Mouse (Mus musculus): ENCODE measurements around the gene 1700008O03Rik. TPM values are rescaled to one million over a fixed set of nuclear protein-coding genes. Genes with fewer than 3 reads are reported as not detected.

Gene 1700008O03Rik
- polyA plus RNA-seq (2021; fragmentation: Nextera tagmentation): 1.5 and 2.1 TPM in 2 replicates
- long read RNA-seq, experiment 1, partial matches to known transcripts: 2 of 6 reads
- long read RNA-seq, experiment 1, other reads (novel, unspliced or antisense): 3 of 6 reads
- long read RNA-seq, experiment 2, partial matches to known transcripts: 0 of 2 reads
- long read RNA-seq, experiment 2, other reads (novel, unspliced or antisense): 1 of 2 reads

GRCm38 (mm10) chr7:44385720-44386119 lies at the start of gene 1700008O03Rik:
TSS of gene 1700008O03Rik (minus strand) at chr7:44385820.

GRCm38 (mm10) chr7:44428968-44429521 lies 43.4 kb upstream of the 1700008O03Rik start, which contains the start of gene Lrrc4b:
TSS of gene Lrrc4b (plus strand) at chr7:44429018.

DNA sequence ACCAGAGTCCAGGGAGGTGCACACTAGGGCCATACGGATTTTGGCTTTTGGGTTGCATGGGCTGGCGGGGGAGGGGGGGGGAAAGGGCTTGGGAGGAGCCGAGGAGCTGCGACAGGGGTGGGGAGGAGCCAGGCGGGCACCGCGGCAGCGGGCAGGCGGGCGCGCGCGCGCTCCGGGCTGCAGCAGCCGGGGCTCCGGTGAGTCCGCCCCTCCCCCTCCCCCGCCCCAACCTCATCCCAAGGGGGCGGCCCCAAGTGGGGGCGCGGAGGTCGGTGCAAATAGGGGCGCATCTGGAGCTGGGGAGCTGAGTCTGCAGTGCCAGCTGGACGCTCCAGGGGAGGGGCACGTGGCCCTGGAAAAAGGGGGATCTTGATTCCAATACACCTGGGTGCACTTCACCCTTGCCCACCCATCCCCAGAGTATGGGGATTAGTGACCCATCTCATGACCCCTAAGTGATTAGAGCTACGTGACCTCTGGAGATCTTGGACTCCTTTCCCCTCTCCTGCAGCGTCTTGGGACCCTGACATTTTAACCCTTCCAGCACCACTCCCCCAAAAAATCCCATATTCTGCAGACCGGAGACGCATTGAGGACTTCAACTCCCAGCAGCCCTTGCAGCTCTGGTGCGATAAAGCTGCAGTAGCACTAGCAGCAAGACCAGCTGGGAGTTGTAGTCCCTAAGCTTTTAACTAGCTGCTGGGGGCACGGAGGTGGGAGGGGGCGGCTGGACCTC lies 1.5 kb downstream of the 1700008O03Rik start, which contains the start of gene Syt3:
Syt3 (plus strand) TSS at position 123 of the 736 bp plus-strand sequence.

Other genes starting within 250 kb of the 1700008O03Rik start
- not detected in 2 replicates for gene Klk1b16, start 249.1 kb downstream of the 1700008O03Rik start, polyA plus RNA-seq (2021; fragmentation: Nextera tagmentation)
- 0.23 TPM in 1 of 2 replicates, not detected in the other for gene Klk1b24, start 197.6 kb downstream of the 1700008O03Rik start, polyA plus RNA-seq (2021; fragmentation: Nextera tagmentation)
- gene Klk1b3, start 187.6 kb downstream of the 1700008O03Rik start, polyA plus RNA-seq (2021; fragmentation: Nextera tagmentation): not detected in 2 replicates
- gene Klk1b4, start 178.4 kb downstream of the 1700008O03Rik start, polyA plus RNA-seq (2021; fragmentation: Nextera tagmentation): not detected in 2 replicates
- not detected in 2 replicates for gene Klk1b5, start 169.9 kb downstream of the 1700008O03Rik start, polyA plus RNA-seq (2021; fragmentation: Nextera tagmentation)
- gene Klk1, start 160.5 kb downstream of the 1700008O03Rik start, polyA plus RNA-seq (2021; fragmentation: Nextera tagmentation): not detected in 2 replicates
- not detected in 2 replicates for gene Gm36864, start 149.6 kb downstream of the 1700008O03Rik start, polyA plus RNA-seq (2021; fragmentation: Nextera tagmentation)
- 1.8 and 2.1 TPM in 2 replicates for gene 1700028J19Rik, start 139.1 kb downstream of the 1700008O03Rik start, polyA plus RNA-seq (2021; fragmentation: Nextera tagmentation)
- 110 and 113 TPM in 2 replicates for gene 2410002F23Rik, start 139.1 kb downstream of the 1700008O03Rik start, polyA plus RNA-seq (2021; fragmentation: Nextera tagmentation)
- gene Acp4, start 128.4 kb downstream of the 1700008O03Rik start, polyA plus RNA-seq (2021; fragmentation: Nextera tagmentation): not detected in 2 replicates
- gene Gm15517, start 124.4 kb downstream of the 1700008O03Rik start, polyA plus RNA-seq (2021; fragmentation: Nextera tagmentation): not detected in 2 replicates
- gene Clec11a, start 78.9 kb downstream of the 1700008O03Rik start, polyA plus RNA-seq (2021; fragmentation: Nextera tagmentation): 3.0 and 3.8 TPM in 2 replicates
- gene Shank1, start 75.6 kb downstream of the 1700008O03Rik start, polyA plus RNA-seq (2021; fragmentation: Nextera tagmentation): 89.2 and 112 TPM in 2 replicates
- gene Syt3, start 1.7 kb downstream of the 1700008O03Rik start, polyA plus RNA-seq (2021; fragmentation: Nextera tagmentation): 46.6 and 59.0 TPM in 2 replicates
- 8.4 and 10.6 TPM in 2 replicates for gene Lrrc4b, start 43.2 kb upstream of the 1700008O03Rik start, polyA plus RNA-seq (2021; fragmentation: Nextera tagmentation)
- gene Aspdh, start 79.6 kb upstream of the 1700008O03Rik start, polyA plus RNA-seq (2021; fragmentation: Nextera tagmentation): 0.99 and 1.0 TPM in 2 replicates
- gene Josd2, start 82.2 kb upstream of the 1700008O03Rik start, polyA plus RNA-seq (2021; fragmentation: Nextera tagmentation): 88.4 and 99.9 TPM in 2 replicates
- 272 and 282 TPM in 2 replicates for gene Emc10, start 110.7 kb upstream of the 1700008O03Rik start, polyA plus RNA-seq (2021; fragmentation: Nextera tagmentation)
- gene Fam71e1, start 110.8 kb upstream of the 1700008O03Rik start, polyA plus RNA-seq (2021; fragmentation: Nextera tagmentation): 7.0 and 9.4 TPM in 2 replicates
- gene Mybpc2, start 138.8 kb upstream of the 1700008O03Rik start, polyA plus RNA-seq (2021; fragmentation: Nextera tagmentation): 0.04 TPM in 1 of 2 replicates, not detected in the other
- not detected in 2 replicates for gene Spib, start 146.3 kb upstream of the 1700008O03Rik start, polyA plus RNA-seq (2021; fragmentation: Nextera tagmentation)
- gene Pold1, start 163.0 kb upstream of the 1700008O03Rik start, polyA plus RNA-seq (2021; fragmentation: Nextera tagmentation): 5.1 and 6.8 TPM in 2 replicates
- gene Nr1h2, start 168.1 kb upstream of the 1700008O03Rik start, polyA plus RNA-seq (2021; fragmentation: Nextera tagmentation): 35.5 and 38.6 TPM in 2 replicates
- 0.09 and 0.10 TPM in 2 replicates for gene Napsa, start 186.6 kb upstream of the 1700008O03Rik start, polyA plus RNA-seq (2021; fragmentation: Nextera tagmentation)
- 3.3 and 4.2 TPM in 2 replicates for gene Kcnc3, start 204.8 kb upstream of the 1700008O03Rik start, polyA plus RNA-seq (2021; fragmentation: Nextera tagmentation)